Mouse (Mus musculus): ENCODE data around the gene Spry2.
A peak's percentile ranks its signal among the peaks of the same experiment; 100 is the strongest.

Spry2 gene

DNA sequence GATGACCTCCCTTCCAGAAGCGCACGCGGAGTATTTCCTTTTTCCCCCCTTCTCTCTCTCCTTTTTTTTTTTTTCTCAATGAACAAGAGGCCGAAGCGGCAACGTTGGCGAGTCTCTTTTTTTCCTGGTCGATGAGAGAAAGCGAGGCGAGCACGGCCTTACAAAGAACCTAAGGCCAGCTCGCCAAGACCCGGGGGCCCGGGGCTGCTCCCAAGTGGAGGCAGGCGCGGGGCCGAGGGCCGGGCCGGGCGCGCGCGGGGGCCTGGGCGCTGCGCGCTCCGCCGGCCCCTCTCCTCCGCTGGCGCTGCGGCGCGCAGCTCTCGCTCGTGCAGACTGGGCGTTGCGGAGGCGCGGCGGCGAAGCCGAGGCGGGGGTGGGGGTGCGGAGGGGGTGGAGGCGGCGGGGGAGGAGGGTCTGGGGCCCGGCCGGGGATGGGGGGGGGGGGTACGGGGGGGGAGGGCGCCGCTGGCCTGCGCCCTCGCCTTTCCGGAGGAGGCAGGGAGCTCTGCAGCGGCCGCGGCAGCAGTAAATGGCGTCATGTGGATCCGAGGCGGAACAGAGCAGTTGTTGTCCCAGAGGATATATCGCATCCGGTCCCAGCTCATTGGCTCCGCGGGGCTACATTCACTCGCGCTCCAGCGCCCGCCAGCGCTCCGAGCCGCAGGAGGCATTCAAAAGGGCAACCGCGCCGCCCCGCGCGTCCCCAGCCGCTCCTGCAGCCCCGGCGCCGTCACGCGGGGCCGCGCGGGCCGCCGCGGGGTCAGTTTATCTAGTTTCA is at the start of gene Spry2:
Gene Spry2 (minus strand): TSS at position 29 of the 778 bp plus-strand sequence.
- DNase-seq, result peak; percentile 77 to 86

DNA sequence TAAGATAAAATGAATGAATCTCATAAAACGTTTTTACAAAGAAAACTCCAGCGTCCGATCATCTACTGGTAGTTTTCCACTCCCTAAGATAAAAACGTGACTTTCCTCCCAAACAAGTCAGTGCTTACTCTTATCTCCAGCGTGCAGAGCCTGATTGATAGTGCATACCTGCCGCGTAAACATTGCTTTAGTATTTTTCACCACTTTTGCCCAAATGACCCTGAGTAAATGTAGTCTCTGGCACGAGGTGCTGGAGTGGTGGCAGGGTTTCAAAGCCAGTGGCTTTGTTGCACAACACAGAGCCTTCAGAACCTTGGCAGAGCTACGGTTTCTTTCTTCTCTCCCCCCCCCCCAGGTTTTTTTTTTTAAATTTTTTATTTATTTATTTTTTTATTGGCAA is 44.7 kb upstream of the Spry2 start:
- no peak for DNase-seq

DNA sequence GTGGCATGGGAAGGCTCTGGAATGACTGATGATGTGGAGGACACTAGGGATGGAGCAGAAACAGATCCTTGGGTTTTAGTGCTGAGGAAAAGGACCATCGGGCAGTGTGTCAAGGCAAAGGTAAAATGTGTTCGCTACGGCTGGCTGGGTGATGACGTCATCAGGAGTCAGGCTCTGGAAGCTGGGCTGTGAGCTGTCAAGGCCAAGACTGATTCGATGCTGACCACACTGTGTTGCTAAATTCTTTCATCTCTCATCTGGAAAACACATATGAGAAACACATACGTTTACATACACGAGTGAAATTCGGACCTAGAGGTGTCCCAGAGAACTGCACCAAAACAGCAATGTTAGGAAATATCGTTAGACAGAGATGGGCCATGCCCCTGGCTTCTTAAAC is 30.1 kb upstream of the Spry2 start:
- no peak for DNase-seq

DNA sequence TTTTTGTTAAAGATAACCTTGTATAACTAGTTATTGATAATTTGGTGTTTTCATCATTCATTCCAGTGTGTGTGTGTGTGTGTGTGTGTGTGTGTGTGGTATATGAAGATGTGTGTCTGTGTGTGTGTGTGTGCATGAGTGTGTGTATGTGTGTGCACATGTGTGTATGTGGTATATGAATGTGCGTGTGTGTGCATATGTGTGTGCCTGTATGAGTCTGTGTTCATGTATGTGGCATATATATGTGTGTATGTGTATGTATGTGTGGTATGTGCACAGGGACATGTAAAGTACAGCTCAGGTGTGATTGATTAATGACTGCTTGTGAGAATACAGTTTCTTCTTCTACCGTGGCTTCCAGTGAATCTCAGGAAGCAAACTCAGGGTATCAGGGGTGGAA is 28.7 kb upstream of the Spry2 start:
- no peak for DNase-seq

DNA sequence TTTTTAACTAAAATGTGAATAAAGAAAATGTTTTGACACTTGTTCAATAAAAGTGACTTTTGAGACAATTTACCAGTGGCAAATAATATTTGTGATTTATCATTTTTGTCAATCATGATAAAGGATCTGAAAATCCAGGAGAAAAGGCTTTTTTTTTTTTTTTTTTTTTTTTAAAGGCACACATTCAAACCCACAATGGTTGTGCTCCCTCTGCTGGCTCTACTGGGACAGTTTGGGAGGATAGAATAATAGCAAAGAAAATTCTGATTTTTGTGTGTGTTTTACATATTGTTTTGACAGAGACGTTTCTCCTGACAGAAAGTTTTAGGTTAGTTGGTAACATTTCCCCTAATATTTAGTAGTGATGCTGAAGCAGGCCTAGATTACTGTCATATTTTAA is 28.1 kb upstream of the Spry2 start:
- DNase-seq, result peak; percentile 34 to 35

DNA sequence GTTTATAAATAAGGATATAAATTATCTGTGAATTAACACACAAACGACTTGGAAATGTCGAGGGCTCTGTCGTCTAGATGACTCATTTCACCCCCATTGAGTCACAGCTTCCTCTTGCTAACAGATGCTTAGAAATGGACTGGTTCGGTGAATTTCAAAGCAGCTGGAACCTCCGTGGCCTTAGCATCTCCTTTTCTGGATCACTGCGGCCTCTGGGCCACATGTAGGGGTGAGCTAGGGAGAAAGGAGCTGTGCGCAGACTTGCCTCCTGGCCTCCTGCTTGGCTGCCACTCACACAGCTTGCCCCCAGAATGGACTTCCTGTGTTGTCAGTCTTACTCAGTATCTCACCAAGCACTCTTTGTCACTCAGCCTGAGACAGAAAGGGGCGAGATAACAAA is 26.3 kb upstream of the Spry2 start:
- DNase-seq, result no peak

DNA sequence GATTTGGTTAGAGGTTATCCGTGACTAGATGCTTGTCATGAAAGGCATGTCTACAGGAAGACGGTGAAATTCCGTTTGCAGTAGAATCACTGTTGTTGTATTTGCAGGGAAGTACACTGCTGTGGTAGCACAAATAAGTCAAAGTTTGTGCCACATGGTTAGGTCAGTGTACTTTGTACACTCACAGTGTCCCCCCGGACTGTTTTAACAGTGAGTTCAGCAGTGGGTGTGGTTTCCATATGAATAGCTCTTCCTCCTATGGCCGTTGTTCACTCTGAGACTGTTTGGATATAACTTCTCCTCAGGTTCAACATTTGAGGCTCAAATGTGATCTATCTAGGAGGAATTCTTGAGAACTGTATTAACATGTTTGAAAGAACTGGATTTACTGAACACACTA is 25.8 kb upstream of the Spry2 start:
- no peak for DNase-seq

DNA sequence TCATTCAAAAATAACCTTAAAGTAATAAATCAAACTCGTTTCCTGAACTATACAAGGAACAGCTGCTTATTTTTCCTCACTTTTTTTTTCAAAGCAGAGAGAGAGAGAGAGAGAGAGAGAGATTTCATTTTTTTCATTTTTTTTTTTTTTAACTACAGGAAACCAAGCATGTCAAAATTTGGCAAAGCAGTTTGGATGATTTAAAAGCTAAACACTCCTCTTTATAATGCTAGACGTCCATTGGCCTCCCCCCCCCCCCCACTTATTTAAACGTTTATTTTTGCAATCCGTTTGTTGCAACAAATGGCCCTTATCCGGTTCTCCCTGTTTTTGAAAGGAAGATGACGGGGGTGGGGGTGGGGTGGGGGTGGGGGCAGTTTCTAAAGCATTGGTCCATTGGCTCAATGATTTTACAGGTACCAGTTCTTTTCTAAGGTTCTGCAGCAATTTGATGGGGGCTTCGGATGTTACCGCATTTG is 24.6 kb upstream of the Spry2 start:
- no peak for DNase-seq

DNA sequence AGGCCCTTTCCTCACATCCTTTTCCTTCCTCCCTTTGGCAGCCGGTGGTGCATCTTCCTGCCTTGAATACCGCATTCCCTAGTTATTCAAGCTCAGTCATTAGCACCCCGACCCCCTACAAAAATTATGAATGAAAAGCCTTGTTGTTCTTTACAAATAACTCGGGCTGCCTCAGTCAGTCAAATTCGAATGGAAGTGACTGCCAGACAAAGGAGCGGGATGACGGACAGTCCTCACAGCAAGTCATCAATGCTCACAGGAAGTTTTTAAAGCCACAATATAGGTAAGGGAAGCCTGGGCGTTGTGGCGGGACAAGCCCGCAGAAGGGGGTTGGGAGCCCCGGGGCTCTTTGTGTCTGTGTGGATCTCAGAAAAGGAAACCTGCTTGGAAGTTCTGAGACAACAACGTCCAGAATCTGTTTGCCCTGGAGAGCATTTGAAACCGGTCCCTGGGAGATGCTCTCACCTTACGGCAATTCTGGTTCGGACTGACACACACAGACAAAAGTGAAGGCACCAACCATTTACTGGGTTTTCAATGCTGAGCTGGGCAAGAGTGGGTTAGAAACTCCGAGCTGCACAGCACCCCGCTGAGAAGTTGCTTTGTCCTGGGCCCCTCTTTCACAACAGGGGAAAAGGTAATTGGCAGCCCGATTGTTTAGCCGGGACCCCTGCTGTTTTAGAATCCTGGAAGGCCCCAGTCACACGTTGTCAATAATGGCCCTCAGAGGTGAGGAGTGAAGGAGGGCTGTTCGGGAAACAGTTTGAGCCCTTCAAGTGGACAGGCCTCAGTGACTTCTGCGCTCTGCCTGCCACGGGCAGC is 24.0 kb upstream of the Spry2 start:
- DNase-seq, result no peak

DNA sequence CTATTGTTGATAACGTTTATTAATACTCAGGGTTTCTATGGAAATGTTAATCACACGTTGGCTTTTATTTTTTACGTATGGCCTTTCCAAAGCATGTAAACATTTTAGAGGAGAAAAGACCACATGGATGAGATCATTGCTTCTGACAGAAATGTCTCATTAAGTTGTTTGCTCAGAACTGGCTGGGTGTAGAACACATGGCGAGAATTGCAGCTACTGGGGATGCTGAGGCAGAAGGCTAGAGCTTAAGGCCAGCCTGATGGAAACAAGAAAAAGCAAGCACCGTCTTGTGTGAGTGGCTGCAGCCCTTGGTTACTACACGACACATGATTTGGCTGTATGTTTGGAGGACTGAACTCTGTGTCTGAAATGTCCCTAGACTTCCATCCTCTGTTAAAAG is 10.6 kb upstream of the Spry2 start:
- DNase-seq, result no peak

DNA sequence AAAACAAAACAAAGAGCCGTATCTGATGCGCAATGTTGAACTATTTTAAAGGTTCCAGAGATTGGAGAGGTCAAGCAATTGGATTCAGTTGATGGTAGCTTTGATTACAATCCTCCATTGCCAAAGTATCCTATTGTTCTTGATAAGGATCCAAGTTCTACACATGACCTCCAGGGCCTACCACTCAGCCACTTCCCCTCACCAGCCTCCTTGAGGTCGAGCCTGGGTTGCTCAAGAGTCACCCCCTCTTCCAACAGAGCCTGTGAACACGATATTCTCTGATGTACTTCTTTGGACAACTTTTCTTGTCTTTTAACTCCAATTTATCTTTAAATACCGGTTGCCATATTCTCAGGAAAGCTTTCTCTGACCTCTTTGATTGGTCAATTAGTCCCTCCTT is 9.3 kb upstream of the Spry2 start:
- DNase-seq, result no peak

DNA sequence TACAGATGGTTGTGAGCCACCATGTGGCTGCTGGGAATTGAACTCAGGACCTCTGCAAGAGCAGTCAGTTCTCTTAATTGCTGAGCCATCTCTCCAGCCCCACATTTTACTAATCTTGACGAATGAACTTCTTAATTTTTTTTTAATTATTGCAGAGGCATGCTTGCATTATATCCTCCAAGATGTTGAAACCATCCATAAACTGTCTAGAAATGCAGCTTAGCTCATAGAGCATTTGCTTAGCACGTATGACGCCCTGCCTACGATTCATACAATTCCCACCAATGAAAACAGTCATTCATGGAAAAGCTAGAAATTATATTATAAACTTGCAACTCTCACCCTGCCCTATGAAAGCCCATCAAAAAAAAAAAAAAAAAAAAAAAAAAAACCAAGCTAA is 8.9 kb upstream of the Spry2 start:
- no peak for DNase-seq

DNA sequence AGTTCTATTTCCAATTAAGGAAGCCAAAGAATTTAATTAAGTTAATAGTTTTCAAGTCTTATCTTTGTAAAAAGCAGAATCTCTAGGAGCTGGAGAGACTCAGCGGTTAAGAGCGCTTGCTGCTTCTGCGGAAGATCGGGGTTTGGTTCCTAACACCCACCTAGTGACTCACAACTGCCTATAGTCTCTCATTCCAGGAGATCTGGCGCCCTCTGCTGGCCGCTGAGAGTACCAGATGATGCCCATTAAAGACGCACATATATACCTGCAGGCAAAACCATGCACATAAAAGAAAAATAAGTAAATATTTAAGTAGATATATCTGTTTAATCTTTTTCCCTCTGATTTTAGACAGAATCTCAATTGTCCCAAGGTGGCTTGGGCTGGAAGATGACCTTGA is 6.2 kb upstream of the Spry2 start:
- DNase-seq, result peak; percentile 39 to 60

DNA sequence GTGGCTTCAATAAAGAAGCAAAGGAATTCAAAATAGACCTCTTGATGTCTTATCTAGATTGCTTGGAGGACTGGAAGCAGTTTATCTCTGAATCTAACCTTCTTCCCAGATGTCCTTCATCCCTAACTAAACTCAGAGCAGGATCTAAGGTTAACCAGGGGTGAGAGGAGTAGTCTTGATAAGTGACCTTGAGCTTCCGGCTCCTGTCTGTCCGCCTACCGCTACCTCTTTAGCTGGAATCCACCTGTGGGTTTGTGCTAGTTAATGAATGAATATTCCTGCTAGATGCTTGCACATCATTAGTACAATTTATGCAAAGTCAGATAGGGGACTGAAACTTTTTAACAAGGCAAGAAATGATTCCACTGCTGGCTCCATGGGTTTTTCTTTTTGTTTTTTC is 4.2 kb upstream of the Spry2 start:
- DNase-seq, result no peak

DNA sequence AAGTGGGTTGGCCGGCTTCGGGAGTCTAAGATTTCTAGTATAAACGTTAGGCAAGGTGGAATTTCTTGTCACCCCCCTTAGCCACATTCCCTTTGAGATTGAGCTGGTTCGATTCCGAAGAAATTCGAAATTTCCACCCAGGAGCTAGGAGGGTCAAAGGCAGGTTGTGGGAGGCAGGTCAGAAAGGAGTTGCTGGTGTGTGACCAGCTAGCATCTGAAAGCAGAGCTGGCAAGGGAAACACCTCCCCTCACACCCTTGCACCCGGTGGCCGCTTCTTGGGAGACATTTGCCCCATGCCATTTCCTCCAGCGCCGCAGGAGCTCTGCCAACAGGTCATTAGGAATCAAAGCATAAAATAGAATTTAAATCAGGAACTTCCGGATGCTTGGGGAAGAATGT is 2.5 kb upstream of the Spry2 start:
- no peak for DNase-seq

DNA sequence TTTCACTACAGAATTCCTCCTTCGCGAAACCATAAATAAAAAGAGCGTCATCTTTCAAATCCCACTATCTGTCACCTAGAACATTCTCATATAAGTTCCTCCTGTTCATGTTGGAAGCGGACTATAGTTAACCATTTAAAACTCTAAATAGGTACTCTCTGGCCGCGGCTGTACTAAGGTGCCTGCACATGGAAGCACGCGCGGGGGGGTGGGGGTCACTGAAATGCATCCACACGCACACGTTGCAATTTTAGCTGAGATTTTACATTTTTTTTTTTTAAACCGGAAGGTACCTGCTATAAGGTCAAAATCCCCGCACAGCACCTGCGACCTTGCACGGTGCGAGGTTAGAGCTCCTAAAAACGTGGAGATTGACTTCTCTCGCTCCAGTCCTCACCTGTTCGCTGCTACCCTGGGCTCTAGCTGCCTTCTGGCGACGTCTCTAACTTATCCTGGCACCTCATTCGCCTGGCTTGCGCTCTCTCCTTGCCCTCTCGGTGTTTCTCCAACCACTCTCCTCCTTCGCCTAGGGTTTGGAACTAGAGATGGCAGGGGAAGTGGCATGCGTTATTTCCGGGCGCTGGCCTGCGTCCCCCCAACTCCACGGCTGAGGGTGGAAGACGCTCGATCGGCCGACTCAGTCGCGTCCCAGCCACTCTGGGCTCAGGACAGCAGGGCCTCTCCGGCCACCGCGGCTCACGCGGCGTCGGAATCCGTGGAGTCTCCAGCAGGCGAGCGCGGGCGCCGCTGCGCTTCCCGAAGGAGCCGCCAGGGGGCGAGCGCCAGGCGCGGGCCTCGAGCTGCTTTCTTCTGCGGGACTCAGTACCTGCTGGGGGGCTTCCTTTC is 1.9 kb upstream of the Spry2 start:
- peak; percentile 88 to 99 for DNase-seq

DNA sequence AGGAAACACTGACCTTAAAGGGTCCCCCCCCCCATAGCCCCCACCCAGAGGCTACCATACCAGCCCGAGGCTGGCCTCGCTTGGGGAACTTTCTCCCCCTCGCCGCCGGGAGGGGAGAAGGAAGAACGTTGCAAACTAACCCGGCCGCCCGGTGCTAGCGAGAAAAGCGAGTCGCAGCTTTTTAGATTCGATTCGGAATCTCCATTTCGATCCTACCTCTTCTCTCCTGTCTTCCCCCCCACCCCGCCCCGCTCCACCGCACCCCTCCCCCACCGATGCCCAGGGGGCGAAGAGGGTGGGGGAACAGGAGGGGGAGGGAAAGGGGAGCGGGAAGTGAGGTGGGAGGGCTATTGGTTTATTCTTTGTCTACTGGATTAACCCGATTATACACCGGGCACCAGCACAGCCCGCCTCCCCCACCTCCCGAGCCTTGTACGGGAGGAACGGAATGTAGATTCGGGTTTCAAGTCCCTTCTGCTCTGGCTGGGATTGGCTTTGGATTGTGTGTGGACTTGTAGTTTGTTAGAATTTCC is 1.0 kb upstream of the Spry2 start:
- peak; percentile 74 for DNase-seq

DNA sequence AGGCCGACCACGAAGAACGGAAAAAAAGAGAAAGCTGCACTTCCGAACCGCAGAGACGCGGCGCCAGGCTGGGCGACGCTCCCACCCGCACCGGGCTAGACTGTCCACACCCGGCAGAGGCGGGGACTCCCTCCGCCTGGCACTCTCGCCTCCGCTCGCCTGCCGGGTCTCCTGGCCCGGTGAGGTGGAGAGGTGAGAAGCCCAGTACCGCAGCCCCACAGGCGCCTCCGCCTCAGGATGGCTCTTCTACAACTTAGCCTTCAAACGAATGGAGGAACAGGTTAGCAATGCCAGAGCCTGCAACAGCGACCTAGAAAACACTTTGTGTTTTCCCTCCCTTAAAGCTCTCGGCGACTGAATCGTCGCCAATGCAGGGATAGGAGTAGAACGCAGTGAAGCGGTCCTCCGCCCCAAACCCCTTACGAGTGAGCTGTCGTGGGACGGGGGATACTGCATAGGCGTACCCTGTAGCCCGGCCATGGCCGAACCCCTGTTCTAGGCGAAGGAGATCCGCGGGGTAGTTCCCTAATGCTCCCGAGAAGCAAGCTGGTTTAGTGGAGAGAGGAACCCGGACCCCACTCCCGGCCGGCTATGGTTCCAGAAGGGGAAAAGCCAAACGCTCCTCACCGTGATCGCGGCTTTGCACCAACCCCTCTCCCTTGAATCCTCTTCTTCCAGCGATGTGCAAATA is 513 bp downstream of the Spry2 start:
- DNase-seq, result peak; percentile 76 to 80

DNA sequence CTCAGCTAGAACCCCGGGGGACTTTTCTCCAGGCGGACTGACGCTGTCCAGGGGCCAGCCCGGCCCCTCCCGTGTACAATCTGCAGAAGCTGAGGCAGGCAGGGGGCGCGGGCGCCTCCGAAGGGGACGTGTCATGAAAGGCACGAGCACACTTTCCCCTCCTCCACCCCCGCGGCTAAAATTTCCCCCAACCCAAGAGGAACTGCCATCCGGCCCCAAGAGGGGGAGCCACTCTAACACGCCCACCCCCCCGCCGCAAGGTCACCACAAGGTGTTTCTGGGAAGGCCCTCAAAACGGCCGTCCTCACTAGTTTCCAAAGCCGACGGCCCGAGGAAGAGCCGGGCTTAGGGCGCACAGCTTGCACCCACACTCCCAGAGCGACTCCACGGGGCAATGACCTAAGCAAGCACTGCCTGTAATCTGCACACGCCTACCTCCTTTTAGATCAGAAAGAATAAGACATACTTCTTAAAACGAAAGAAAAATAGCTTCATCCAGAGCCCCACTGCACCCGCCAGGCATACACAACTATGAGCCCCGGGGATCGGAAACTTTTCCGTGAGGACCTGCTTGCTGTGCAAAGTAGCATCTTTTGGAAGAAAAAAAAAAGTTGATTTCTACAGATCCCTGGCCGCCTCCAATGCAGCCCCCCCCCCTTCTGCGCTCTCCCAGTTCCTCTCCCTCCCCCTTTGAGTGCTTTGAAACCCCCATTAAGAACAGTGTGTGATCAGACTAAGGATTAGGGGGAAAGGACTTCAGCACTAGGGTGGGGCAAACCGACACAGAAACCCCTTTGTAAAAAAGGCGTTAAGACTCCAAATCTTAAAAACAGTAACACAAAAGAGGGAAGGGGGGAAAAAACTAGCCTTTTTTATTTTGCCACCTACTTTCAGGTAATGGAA is 1.4 kb downstream of the Spry2 start:
- DNase-seq, result peak; percentile 64 to 69

DNA sequence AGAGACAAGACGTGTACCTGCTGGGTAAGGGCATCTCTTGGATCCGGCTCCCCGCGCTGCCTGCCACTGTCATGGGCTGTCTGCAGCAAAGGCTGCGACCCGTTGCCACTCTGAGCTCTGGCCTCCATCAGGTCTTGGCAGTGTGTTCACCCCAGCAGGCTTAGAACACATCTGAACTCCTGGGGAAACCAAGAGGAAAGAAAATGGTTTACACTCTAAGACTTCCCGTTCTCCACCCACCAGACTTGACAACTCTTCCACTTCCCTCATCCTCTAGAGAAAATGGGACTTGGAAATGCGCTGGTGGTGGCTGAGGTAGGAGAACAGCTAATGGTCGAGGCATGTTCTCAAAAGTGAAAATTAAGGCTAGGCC is 3.0 kb downstream of the Spry2 start:
- DNase-seq, result peak in 1 of 2 experiments; percentile 57

DNA sequence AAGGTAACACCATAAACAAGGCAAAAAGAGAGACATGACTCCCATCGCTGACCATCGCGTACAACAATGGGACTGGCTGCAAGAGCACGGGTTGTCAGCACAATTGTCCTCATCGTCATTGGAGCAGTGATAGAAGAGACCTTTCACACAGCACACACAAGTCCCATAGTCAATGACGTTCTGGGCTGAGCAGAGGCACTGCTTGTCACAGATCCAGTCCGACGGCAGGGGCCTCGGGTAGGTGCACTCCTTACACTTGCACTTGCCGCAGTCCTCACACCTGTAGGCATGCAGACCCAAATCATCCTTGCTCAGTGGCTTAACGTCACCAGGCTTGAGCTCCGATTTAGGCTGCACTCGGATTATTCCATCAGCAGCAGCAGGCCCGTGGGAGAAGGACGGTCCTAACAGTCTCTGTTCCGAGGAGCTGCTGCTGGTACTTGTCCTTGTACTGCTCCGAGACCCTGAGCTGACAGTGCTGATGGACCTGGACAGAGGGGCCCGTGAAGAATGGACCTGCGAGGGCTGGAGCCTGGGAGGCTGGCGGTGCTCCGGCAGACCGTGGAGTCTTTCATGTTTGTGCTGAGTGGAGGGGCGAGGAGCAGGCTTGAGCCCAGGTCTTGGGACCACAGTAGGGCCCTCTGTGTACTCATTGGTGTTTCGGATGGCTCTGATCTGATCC is 3.5 kb downstream of the Spry2 start:
- peak; percentile 49 to 66 for DNase-seq

All from cerebellum, adult 18-20 months (tissue).